Mouse (Mus musculus): ENCODE results near the gene Rtl10. TPM values are rescaled to one million over a fixed set of nuclear protein-coding genes. Genes with fewer than 3 reads are reported as not detected.

Gene Rtl10
- polyA plus RNA-seq, 1 experiment from 2014 or later, result 3.5 TPM

- Histone ChIP-seq H3K4me3 (ENCODE audit: low read depth, low read length) (no peak overlapping the region), H3K4me1 (ENCODE audit: control insufficient read depth, insufficient read depth, low read length) (no peaks in the 10 kb centered on the region), H3K27ac (ENCODE audit: low read length) (no peak overlapping the region), H3K9me3 (ENCODE audit: control insufficient read depth, low read depth, low read length) (no peaks in the 10 kb centered on the region), H3K4me2 (replicated peaks; ENCODE audit: low read depth, low read length) (no peak overlapping the region), H3K9ac (replicated peaks; ENCODE audit: low read depth, low read length) (no peak overlapping the region), H3K27me3 (ENCODE audit: control insufficient read depth, insufficient read depth, low read length) (no peaks in the 10 kb centered on the region), H3K36me3 (ENCODE audit: control insufficient read depth, insufficient read depth, low read length) (no peaks in the 10 kb centered on the region)
- no peak for ATAC-seq (ENCODE audit: insufficient number of reproducible peaks, insufficient read depth, low FRiP score, low read depth)
- WGBS, result 56% methylated on average over 8 of the region's 8 CpGs
Measured at GRCm38 (mm10) chr16:18543151-18543829, 44.6 kb downstream of the Rtl10 start.

GRCm38 (mm10) chr16:18547891-18548290, 49.2 kb downstream of the Rtl10 start:
- Histone ChIP-seq H3K9me3 (ENCODE audit: control insufficient read depth, low read depth, low read length) (no peaks in the 10 kb centered on the region), H3K4me2 (replicated peaks; ENCODE audit: low read depth, low read length) (no peak overlapping the region), H3K27ac (ENCODE audit: low read length) (no peak overlapping the region), H3K36me3 (ENCODE audit: control insufficient read depth, insufficient read depth, low read length) (no peaks in the 10 kb centered on the region), H3K4me1 (ENCODE audit: control insufficient read depth, insufficient read depth, low read length) (0 out of 2 replicates have a peak, but pooled peaks cover 6% of the 10 kb centered on the region), H3K27me3 (ENCODE audit: control insufficient read depth, insufficient read depth, low read length) (no peaks in the 10 kb centered on the region), H3K9ac (replicated peaks; ENCODE audit: low read depth, low read length) (no peak overlapping the region), H3K4me3 (ENCODE audit: low read depth, low read length) (no peak overlapping the region)
- WGBS, result 79% methylated on average over 5 of the region's 5 CpGs
- ATAC-seq (ENCODE audit: insufficient number of reproducible peaks, insufficient read depth, low FRiP score, low read depth), result no peak

Other genes starting within 250 kb of the Rtl10 start
- gene Gm49776, start 240.6 kb upstream of the Rtl10 start, polyA plus RNA-seq (2014; fragmentation: Nextera tagmentation; extraction: Ambion mirVana), result not detected in 2 replicates
- gene Dgcr8, start 209.7 kb upstream of the Rtl10 start, polyA plus RNA-seq (2014; fragmentation: Nextera tagmentation; extraction: Ambion mirVana), result 42.3 and 43.3 TPM in 2 replicates
- 27.2 and 27.4 TPM in 2 replicates for gene Tango2, start 150.8 kb upstream of the Rtl10 start, polyA plus RNA-seq (2014; fragmentation: Nextera tagmentation; extraction: Ambion mirVana)
- 26.9 and 27.9 TPM in 2 replicates for gene Arvcf, start 150.7 kb upstream of the Rtl10 start, polyA plus RNA-seq (2014; fragmentation: Nextera tagmentation; extraction: Ambion mirVana)
- 18.5 and 18.8 TPM in 2 replicates for gene Txnrd2, start 72.5 kb upstream of the Rtl10 start, polyA plus RNA-seq (2014; fragmentation: Nextera tagmentation; extraction: Ambion mirVana)
- 94.3 and 99.0 TPM in 2 replicates for gene Comt, start 72.0 kb upstream of the Rtl10 start, polyA plus RNA-seq (2014; fragmentation: Nextera tagmentation; extraction: Ambion mirVana)
- gene Gnb1l, start 188 bp upstream of the Rtl10 start, polyA plus RNA-seq (2014; fragmentation: Nextera tagmentation; extraction: Ambion mirVana), result 12.3 and 15.5 TPM in 2 replicates
- 0.53 and 1.1 TPM in 2 replicates for gene Tbx1, start 91.8 kb downstream of the Rtl10 start, polyA plus RNA-seq (2014; fragmentation: Nextera tagmentation; extraction: Ambion mirVana)
- gene Gp1bb, start 123.5 kb downstream of the Rtl10 start, polyA plus RNA-seq (2014; fragmentation: Nextera tagmentation; extraction: Ambion mirVana), result 1.1 and 1.5 TPM in 2 replicates
- 0.67 and 1.3 TPM in 2 replicates for gene Gm49601, start 127.5 kb downstream of the Rtl10 start, polyA plus RNA-seq (2014; fragmentation: Nextera tagmentation; extraction: Ambion mirVana)
- gene Sept5, start 131.1 kb downstream of the Rtl10 start, polyA plus RNA-seq (2014; fragmentation: Nextera tagmentation; extraction: Ambion mirVana), result 17.1 and 18.9 TPM in 2 replicates

All from stomach, embryonic 14.5 days (tissue).